Mouse (Mus musculus) adrenal gland, postnatal 4 days (tissue): ENCODE results near the gene Gm5148. TPM values are rescaled to one million over a fixed set of nuclear protein-coding genes. Genes with fewer than 3 reads are reported as not detected.
A peak's percentile ranks its signal among the peaks of the same experiment; 100 is the strongest.

Experiments
- DNase-seq, 2 experiments: peaks; one replicate each; pipeline ENCODE4 v3.0.0; 2021 to 2022; ENCODE audit warnings: low spot score in 2 of 2, mixed read lengths in 2 of 2
- total RNA-seq, 2 experiments: library from RNA; stranded (reverse); gene quantifications; 2 replicates each; pipeline ENCODE4 v1.2.3; 2021

Gene Gm5148
- total RNA-seq, 2 experiments from 2014 or later, result 0.40 to 1.1 TPM

- DNase-seq, result no peak
Measured at GRCm38 (mm10) chr3:37693552-37693951, 30.7 kb downstream of the Gm5148 start.

DNA sequence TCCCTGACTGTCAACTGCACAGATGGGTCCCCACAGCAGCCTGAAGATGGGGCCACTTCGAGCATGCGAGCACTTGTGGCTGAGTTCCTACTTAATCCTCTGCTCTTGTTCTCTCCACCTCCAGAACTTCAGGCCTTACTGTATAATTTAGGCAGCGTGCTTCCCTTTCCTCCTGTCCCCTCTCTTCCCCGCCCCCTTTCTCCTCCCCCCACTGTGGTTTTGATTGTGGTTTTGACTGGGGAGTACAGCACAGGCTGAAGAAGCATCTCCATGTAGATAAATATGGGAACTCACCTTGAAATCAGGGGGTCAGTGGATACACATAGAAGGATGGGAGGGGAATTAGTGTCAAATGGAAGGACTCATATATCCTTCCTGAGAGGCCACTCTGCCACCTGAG is 31.3 kb downstream of the Gm5148 start:
- no peak for DNase-seq

- DNase-seq, result peak in 1 of 2 experiments; percentile 22
Measured at GRCm38 (mm10) chr3:37687158-37687980, 36.9 kb downstream of the Gm5148 start.

GRCm38 (mm10) chr3:37686751-37687150 is 37.5 kb downstream of the Gm5148 start:
- no peak for DNase-seq

DNA sequence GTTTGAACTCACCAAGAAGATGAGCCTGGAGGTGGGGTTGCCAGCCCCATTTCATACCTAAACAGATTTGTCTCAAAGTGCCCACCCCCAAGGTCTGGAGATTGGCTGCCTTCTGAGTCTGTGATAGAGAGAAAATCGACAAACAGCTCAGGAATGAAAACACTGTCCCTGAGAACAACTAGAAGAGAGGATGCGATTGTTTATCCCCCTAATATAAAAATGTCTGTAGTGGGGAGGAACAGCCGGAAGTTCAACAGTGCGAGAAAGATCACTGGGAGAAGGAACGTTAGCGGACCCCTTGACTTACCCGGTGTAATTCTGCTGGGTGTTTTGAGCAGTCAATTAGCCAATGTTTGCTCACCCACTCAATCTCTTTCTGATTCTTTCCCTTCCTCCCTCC is 38.1 kb downstream of the Gm5148 start:
- DNase-seq, result no peak

DNA sequence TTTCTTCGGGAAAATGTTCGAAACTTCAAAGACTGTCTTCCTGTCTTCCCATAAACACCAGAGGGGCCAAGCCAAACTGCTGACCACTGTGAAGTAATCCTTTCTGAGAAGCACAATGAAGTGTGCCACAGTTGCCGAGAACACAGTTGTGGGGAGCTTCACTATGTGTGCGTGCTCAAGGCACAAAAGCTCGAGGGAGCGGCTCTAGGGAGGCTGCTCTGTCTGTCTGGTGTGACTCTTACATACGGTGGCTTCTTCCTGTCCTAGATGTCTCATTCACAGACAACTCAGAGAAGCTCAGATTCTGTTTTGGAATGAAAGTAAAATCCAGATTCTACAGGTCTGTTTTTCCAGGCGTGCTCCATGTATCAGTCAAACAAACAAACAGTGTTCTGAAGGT is 48.0 kb downstream of the Gm5148 start:
- DNase-seq, result no peak

DNA sequence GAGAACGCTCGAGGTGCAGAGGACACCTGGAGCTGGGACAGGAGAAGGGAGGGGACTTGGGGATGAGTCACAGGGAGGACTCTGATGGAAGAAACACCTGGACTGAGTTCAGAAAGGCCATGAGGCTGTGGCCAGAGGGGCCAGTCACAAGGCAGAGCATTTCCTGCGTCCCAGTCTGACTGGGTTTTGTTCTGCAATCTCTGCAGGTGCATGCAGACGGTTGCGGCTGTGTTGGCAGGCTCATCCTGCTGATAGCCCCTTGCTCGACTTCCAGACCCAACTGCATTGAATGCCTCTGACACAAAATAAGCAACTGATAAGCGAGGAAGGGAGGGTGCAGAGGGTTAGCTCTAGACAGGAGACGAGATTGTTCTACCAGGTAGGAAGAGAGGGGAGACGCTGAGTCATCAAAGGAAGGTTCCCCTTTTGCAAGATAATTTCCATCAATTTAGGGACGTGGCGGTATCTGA is 49.2 kb downstream of the Gm5148 start:
- no peak for DNase-seq

DNA sequence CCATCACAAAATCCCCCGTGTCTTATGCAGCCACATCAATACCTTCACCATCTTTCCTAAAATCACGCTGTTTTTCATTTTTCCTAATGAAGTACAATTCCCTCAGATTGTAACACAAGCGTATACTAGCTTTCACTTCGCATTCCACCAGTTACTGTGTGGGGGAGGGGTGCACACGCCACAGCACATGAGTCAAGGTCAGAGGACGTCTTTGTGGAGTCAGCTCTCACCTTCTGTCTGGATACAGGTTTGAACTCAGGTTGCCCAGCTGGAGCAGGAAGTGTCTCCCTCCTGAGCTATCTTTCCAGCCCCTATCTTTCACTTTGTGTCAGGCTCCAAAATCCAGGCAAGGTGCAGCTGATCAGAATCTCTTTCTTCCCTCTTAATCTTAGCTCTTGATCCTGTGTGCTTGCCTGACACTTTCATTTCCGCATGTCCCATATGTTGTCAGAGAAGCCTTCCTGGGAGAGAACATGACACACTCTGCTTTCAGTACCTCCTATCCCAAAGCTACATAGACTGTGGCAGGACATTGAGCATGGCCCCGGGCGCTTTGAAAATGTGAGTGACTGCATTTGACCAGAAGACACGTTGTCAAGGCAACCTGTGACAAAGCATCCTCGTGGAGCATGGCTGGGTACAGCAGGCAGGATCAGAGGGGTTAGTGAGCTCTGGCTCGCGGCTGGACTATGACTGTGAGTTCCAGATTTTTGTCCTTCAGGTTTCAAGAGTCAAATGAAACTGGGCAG is 50.6 kb downstream of the Gm5148 start:
- DNase-seq, result no peak

GRCm38 (mm10) chr3:37672266-37673040 is 51.8 kb downstream of the Gm5148 start:
- no peak for DNase-seq

- DNase-seq, result no peak
Measured at GRCm38 (mm10) chr3:37669100-37669499, 55.2 kb downstream of the Gm5148 start.

GRCm38 (mm10) chr3:37668652-37669051 is 55.6 kb downstream of the Gm5148 start:
- no peak for DNase-seq

DNA sequence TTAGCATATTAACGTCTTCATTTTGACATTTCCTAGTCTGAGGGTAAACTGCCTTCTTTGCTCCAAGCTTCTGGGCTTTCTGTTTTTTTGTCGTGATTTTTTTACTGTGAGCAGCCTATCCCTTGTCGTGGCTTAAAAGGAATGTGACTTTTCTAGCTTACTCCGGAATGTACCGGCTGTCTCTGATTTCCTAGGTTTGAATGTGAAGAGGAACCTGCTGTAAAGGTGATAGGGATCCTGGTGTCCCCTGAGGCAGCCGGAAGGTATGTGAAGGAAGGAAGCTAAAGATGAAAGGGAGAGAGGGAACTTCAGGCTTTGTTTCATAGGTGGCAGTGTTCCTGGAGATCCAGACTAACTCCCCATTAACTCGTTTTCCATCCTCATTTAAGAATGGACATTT is 56.6 kb downstream of the Gm5148 start:
- DNase-seq, result no peak

DNA sequence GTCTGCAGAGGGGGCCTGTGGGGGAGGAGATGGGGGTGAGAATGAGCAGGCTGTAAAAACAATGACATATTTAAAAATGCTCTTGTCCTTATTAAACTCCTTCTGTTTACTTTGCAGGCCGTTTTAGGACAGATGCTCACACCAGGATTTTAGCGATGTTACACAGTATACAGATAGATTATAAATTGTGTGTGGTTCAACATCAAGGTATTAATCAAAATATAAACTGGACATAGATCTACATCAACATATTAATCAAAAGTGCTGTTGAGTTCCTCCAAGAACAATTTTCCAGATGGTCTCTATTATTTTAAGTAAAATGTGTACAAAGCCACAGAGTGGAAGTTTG is 57.2 kb downstream of the Gm5148 start:
- DNase-seq, result no peak

DNA sequence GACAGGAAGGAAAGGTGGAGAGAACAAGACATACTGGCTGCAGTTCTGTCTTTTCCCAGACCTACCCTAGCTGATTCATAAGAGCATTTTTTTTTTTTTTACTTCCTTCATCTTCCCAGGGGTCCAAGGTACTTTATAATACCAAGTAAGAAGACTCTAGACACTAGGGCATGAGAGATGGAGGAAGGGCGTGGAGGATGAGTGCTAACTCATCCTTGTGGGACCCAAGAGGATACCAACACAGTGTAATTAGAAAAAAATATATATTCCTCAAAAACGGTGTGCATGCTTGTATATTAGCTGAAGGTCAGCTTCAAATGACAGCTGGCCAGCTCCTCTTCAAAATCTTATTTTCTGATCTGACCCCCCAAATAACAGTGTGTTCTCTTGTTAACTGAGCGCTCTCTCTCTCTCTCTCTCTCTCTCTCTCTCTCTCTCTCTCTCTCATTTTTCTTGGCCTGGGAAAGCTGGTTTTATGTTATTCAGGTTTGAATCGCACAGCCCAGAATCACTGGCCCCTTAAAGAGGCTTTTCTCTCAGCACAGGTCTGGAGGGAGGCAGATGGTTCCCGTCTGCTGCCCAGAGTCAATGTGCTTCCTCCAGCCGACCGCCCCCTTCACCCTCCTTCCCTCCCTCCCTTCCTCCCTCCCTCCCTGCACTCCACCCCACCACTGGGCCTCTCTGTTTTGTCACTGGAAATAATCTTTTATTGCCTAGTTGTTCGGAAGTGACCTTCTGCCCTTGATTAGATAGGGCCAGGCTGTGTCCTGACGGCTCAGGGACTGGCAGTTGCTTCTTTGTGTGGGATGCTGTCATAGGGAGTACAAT is 57.8 kb downstream of the Gm5148 start:
- no peak for DNase-seq

Other genes starting within 250 kb of the Gm5148 start
- 10 to 100 TPM; 35.4 to 40.6 TPM for gene Spry1, start 84.5 kb downstream of the Gm5148 start, total RNA-seq